Mouse (Mus musculus): ENCODE measurements around the gene Bub1b. TPM values are rescaled to one million over a fixed set of nuclear protein-coding genes. Genes with fewer than 3 reads are reported as not detected.
"Not testable (repeated sequence)": the region's sequence is repeated elsewhere in the genome, so short reads cannot be mapped to it uniquely, and the experiment has no call there.

The Bub1b gene
- 92.1 and 94.5 TPM in 2 replicates for polyA plus RNA-seq (2016; fragmentation: Nextera tagmentation; extraction: Ambion mirVana)

DNA sequence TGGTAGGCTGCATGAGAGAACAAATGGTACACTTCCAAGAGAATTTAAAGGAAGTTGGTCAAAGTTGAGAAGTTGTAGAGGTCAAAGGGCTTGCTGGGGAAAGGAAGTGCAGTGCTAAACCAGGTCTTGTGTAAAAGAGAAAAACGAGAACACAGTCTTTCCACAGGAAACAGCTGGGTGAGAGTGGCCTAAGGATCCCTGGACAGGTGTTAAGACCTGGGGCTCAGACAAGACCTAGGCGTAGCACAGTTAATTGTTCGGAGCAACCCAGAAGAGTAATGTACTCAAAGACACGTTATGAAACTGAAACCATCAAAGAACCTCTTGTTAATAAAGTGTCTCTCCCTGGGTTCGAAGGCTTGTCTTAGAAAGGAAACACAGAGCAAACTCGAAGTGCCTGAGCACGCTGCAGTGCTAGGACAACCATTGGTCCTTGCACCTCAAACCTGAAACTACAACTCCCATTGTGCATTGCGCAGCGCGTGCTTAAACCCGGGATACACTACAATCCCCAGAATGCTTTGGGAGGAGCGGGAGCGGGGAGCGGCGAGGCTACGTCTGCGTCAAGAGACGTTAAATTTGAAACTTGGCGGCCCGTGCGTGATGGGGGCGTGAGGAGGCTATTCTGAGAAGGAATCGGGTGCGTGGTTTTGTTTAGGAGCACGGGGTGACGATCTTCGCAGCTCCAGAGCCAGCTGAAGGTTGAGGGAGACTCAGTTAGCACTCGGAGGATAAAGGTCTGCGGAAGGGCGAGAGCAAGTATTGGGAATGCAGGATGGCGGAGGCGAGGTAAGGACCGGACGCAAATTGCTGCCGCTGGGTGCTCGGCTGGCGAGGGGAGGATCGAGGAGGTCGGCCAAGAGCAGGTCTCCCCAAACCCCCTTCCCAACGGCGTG lies at the start of gene Bub1b:
Gene Bub1b, plus strand, starts transcription at position 539 of the 896 bp plus-strand sequence.
- peak; percentile 99 for ATAC-seq (ENCODE audit: low FRiP score, low read depth)
- H3K4me2 ChIP-seq (replicated peaks): peak within 1 kb of the TSS; percentile 77
- H3K36me3 ChIP-seq: peaks cover 24% of the 10 kb centered on the region
- H3K4me3 ChIP-seq: peak within 1 kb of the TSS; percentile 71
- H3K9me3 ChIP-seq: no peaks in the 10 kb centered on the region
- no peaks in the 10 kb centered on the region for H3K27me3 ChIP-seq
- 6% methylated on average over 41 of the region's 41 CpGs for WGBS
- H3K9ac ChIP-seq (replicated peaks): peak within 1 kb of the TSS; percentile 76
- no peak within 1 kb of the TSS for H3K27ac ChIP-seq (replicated peaks)
- H3K4me1 ChIP-seq: peaks cover 25% of the 10 kb centered on the region

DNA sequence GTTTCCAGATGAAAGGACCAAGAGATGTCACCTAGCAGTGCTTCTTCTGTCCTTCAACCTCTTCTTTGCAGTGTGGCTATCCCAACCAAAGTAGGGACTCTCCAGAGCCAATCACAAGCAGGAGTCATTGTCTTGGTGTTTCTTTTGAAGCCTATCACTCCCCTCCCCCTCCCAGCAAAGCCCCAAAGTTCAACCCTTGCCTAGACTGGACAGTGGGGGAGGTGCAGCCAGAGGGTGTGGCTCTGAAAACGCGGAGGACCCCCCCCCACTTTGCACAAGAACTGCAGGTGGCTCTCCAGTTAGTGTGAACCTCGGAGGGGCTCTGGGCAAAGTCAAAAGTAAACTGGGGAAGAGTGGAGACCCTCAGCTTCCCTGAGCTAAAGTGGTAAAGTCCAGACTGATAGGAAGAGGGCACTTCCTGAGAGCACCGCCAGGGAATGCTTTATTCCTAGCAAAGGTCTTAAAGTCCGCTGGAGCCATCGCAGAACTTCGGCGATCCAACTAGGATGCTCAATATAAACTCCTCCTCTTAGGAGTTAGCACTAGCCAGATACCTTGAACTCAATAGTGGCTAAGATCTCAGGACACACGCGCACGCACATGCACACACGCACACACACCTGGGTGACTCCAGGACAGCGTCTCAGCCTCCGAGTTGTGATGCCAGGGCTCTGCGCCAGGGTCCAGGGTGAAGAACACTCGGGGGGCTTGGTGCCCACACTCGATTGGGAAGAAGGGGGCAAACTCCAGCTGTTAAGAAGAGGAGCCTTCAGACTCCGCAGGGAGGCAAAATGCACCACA lies 49.4 kb upstream of the Bub1b start:
- H3K27ac ChIP-seq (replicated peaks): no peak overlapping the region
- peaks cover 43% of the 10 kb centered on the region for H3K27me3 ChIP-seq
- peaks cover 58% of the 10 kb centered on the region for H3K4me1 ChIP-seq
- peak overlapping the region; percentile 83 for H3K9ac ChIP-seq (replicated peaks)
- no peaks in the 10 kb centered on the region for H3K9me3 ChIP-seq
- peak overlapping the region; percentile 94 for H3K4me2 ChIP-seq (replicated peaks)
- H3K36me3 ChIP-seq: no peaks in the 10 kb centered on the region
- peak overlapping the region; percentile 83 for H3K4me3 ChIP-seq
- under 1% methylated on average over 18 of the region's 18 CpGs for WGBS
- peak; percentile 5; the same call in 1 of the 2 replicates for ATAC-seq (ENCODE audit: low FRiP score, low read depth)

DNA sequence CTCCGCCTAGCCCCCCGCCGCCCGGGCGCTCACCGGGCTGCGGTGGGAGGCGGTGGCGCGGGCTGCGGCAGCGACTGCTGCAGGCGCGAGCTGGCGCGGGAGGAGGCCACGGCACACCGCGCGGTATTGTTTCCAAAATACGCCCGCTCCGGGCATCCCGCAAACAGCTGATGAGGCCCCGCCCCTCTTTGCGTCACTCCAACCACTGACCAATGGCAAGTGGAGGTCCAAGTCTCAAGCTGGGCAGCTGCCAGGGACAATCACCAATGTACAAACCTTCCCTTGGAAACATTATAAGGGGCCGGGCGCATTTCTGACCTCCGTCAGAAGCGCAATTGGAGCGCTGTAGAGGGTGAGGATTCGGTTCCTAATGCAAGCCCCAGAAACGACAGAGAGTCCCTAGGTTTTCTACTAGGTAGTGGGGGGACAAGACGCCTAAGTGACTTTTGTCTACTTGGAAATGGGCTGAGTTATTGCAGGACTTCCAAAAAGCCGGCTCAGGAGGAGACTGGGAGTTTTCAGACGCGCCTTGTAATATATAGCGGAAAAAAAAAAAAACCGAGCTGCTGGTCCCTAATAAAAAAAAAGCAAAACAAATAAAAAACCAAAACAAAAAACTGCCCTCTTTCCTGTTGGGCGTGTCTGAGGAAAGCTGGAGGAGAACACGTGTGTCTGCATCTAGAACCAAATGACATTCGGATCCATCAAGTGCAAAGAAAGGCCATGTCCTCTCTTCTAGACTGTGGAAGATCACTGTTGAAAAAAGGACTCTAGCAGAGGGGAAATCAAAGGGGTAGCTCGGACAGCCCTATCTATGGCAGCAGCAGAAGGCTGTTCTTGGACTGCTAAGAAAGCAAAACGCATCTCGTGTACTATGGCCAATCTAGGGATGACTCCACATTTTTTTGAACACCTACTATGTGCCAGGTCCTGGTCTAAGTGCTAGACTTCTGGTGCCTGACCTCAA lies 48.2 kb upstream of the Bub1b start, which contains the start of gene Bmf:
Gene Bmf, minus strand, starts transcription at position 181 of the 967 bp plus-strand sequence.
- 2% methylated on average over 45 of the region's 45 CpGs for WGBS
- peaks cover 50% of the 10 kb centered on the region for H3K4me1 ChIP-seq
- H3K9me3 ChIP-seq: no peaks in the 10 kb centered on the region
- H3K27me3 ChIP-seq: peaks cover 34% of the 10 kb centered on the region
- peak within 1 kb of the TSS; percentile 83 for H3K9ac ChIP-seq (replicated peaks)
- peak within 1 kb of the TSS; percentile 94 for H3K4me2 ChIP-seq (replicated peaks)
- H3K36me3 ChIP-seq: no peaks in the 10 kb centered on the region
- ATAC-seq (ENCODE audit: low FRiP score, low read depth): peak; percentile 91
- H3K4me3 ChIP-seq: peak within 1 kb of the TSS; percentile 83
- H3K27ac ChIP-seq (replicated peaks): 0 out of 2 replicates have a peak within 1 kb of the TSS, but pooled peaks have one; percentile 20

DNA sequence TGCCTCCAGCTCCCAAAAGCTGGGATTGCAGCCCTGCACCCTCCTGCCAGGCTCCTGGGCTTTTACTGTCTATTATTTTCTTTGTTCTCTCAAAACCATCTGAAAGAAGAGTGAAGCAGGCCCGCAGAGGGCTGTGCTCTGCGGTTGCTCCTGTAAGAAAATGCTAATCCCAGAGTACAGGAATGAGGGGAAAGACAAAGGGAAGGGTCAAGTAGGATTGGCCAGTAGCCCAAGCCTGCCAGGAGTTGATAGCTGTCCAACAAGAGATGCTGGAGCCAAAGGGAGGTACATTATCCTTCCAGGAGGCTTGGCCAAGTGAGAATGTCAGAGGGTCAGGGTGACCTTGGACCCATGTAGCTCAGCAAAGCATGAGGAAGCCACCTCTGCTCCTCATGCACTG lies 46.4 kb upstream of the Bub1b start:
- 39% methylated on average over 2 of the region's 2 CpGs for WGBS
- ATAC-seq (ENCODE audit: low FRiP score, low read depth): no peak
- no peak overlapping the region for H3K27ac ChIP-seq (replicated peaks)

DNA sequence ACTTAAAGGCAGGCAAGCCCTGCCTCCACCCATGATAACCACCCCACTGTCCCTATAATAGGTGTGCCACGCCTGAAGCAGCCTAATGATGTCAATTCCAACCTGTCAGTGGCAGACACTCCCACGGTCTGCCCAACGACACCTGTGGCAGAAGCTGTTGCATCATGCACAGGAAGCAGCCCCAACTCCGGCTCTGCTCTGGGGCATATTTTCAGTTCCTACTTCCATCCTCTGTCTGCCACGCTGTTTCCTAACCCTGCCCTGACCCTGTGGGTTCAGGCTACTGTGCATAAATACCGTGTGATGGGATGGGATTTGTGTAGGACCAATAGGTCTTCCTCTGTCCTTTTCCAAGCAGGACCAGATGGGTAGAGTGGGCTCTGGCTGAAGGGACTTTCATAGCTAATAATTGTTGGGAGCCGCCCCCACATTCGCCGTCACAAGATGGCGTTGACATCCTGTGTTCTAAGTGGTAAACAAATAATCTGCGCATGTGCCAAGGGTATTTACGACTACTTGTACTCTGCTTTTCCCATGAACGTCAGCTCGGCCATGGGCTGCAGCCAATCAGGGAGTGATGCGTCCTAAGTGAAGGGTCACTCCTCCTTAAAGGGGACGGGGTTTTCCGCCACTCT lies 43.5 kb upstream of the Bub1b start:
- 71% methylated on average over 15 of the region's 17 CpGs for WGBS
- H3K9me3 ChIP-seq, H3K4me1 ChIP-seq, H3K36me3 ChIP-seq, H3K27me3 ChIP-seq: not testable (repeated sequence)
- Histone ChIP-seq H3K4me2 (replicated peaks) (peak overlapping the region; percentile 58), H3K9ac (replicated peaks) (peak overlapping the region; percentile 41; the same call in 1 of the 2 replicates), H3K27ac (replicated peaks) (peak overlapping the region; percentile 30; the same call in 1 of the 2 replicates), H3K4me3 (peak overlapping the region; percentile 44)
- peak; percentile 39 for ATAC-seq (ENCODE audit: low FRiP score, low read depth)

More for the DNA sequence above, 46.4 kb upstream of the Bub1b start:
- H3K9me3 ChIP-seq: no peaks in the 10 kb centered on the region
- H3K4me2 ChIP-seq (replicated peaks): no peak overlapping the region
- no peak overlapping the region for H3K9ac ChIP-seq (replicated peaks)
- H3K4me3 ChIP-seq: no peak overlapping the region
- no peaks in the 10 kb centered on the region for H3K36me3 ChIP-seq
- H3K27me3 ChIP-seq: peaks cover 21% of the 10 kb centered on the region
- peaks cover 32% of the 10 kb centered on the region for H3K4me1 ChIP-seq

DNA sequence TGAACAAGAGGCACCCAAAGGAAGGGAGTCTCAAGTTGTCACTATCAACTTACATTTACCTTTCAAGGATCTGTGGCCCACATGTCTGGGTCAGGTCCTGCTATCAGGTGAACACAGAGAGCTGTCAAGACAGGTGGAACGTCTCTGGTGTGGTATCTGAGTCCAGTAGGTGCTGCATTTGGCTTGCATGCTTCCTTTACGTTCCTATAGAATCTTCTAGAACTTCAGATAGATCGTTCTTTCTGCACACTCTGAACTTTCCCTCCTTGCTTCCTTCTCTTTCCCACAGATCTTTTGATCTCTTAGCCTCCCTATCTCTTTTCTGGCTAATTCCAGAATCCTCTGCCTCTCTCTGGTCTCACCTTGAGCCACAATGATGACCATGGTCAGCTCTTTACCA lies 39.6 kb upstream of the Bub1b start:
- H3K36me3 ChIP-seq: no peaks in the 10 kb centered on the region
- H3K4me2 ChIP-seq (replicated peaks): no peak overlapping the region
- no peaks in the 10 kb centered on the region for H3K27me3 ChIP-seq
- no peak overlapping the region for H3K9ac ChIP-seq (replicated peaks)
- 91% methylated on average over 3 of the region's 3 CpGs for WGBS
- H3K4me3 ChIP-seq: no peak overlapping the region
- no peaks in the 10 kb centered on the region for H3K9me3 ChIP-seq
- no peak overlapping the region for H3K27ac ChIP-seq (replicated peaks)
- no peak for ATAC-seq (ENCODE audit: low FRiP score, low read depth)
- peaks cover 4% of the 10 kb centered on the region; the same call in 1 of the 2 replicates for H3K4me1 ChIP-seq

DNA sequence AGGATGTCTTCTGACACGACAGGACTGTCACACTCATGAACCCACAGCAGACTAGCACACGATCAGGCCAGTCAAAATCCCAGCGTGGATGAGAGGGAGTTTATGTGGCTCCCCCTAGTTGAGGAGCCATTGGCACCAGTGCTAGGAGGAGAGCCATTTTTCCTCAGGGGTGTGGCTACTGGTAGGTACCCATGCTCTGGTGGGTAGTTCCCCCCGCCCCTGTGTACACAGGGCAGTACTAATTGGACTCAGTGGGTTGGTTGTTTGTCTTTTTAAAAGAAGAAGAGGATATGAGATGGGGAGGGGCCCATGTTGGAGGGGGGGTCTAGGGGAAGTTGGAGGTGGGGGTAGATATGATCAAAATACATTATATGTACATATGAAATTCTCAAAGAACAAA lies 36.0 kb upstream of the Bub1b start:
- no peaks in the 10 kb centered on the region for H3K4me1 ChIP-seq
- H3K4me2 ChIP-seq (replicated peaks): no peak overlapping the region
- no peak overlapping the region for H3K4me3 ChIP-seq
- no peaks in the 10 kb centered on the region for H3K27me3 ChIP-seq
- WGBS: 90% methylated on average over 4 of the region's 4 CpGs
- no peaks in the 10 kb centered on the region for H3K36me3 ChIP-seq
- no peaks in the 10 kb centered on the region for H3K9me3 ChIP-seq
- H3K9ac ChIP-seq (replicated peaks): no peak overlapping the region
- no peak for ATAC-seq (ENCODE audit: low FRiP score, low read depth)
- H3K27ac ChIP-seq (replicated peaks): no peak overlapping the region

DNA sequence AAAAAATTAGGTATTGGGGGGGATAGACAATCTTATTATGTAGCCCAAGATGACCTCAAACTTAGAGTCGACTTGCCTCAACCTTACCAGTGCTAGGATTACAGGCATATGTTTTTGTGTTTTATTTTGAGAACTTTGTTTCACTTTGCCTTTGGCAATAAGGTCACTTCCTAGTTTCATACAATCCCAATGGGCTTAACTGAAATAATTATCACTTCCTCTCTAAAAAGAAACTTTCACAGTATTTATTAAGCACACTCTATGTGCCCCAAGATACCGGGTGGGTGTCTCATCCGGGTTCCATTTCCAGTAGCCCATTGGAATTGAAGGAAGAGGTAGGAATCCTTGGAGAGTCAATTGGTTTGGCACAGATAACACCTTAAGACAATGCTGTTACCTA lies 35.6 kb upstream of the Bub1b start:
- no peaks in the 10 kb centered on the region for H3K36me3 ChIP-seq
- no peaks in the 10 kb centered on the region for H3K4me1 ChIP-seq
- no peaks in the 10 kb centered on the region for H3K9me3 ChIP-seq
- no peak overlapping the region for H3K4me2 ChIP-seq (replicated peaks)
- no peak overlapping the region for H3K27ac ChIP-seq (replicated peaks)
- ATAC-seq (ENCODE audit: low FRiP score, low read depth): no peak
- no peaks in the 10 kb centered on the region for H3K27me3 ChIP-seq
- H3K4me3 ChIP-seq: no peak overlapping the region
- H3K9ac ChIP-seq (replicated peaks): no peak overlapping the region
- 91% methylated on average over 3 of the region's 3 CpGs for WGBS

DNA sequence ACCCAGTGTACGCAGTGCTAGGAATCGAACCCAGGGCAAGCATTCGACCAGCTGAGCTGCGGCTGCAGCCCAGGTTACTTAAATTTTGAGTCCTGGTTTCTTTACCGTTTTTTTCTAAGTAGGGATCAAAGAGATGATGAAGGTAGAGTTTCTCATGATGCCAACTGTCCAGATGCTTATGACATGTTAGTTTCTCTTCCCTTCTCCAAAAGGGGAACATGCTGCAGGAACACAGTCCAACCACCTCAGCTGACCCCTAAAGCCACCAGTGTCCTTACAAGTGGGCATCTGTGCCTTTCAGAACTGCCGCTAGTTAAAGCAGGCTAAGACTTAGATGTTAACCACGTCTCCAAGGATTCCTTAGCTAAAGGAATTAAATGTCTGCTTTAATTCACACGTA lies 30.8 kb upstream of the Bub1b start:
- 88% methylated on average over 8 of the region's 8 CpGs for WGBS
- Histone ChIP-seq H3K27me3 (no peaks in the 10 kb centered on the region), H3K9me3 (no peaks in the 10 kb centered on the region)

DNA sequence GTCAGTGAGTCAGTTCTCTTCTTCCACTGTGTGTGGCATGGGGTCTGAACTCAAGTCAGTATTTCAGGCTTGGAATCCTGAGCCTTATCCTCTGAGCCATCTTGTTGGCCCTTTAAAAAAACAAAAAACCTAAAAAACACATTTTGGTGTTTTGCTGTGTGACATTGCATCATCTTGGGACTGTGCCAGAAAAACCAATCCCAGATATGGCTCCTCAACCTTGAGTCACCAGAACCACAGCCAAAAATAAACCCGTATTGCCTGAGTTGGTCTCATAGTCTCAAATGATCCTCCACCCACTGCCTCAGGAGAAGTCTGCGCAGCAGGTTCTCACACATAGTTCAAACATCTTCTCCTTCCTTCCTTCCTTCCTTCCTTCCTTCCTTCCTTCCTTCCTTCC lies 27.1 kb upstream of the Bub1b start:
- H3K4me2 ChIP-seq (replicated peaks): no peak overlapping the region
- no peaks in the 10 kb centered on the region for H3K4me1 ChIP-seq
- H3K36me3 ChIP-seq: no peaks in the 10 kb centered on the region
- no peak overlapping the region for H3K9ac ChIP-seq (replicated peaks)
- H3K9me3 ChIP-seq: no peaks in the 10 kb centered on the region
- no peak overlapping the region for H3K4me3 ChIP-seq
- no peak for ATAC-seq (ENCODE audit: low FRiP score, low read depth)
- 95% methylated on average over 2 of the region's 2 CpGs for WGBS
- H3K27me3 ChIP-seq: no peaks in the 10 kb centered on the region
- no peak overlapping the region for H3K27ac ChIP-seq (replicated peaks)

More for the DNA sequence above, 30.8 kb upstream of the Bub1b start:
- ATAC-seq (ENCODE audit: low FRiP score, low read depth): no peak
- H3K36me3 ChIP-seq: no peaks in the 10 kb centered on the region
- H3K4me1 ChIP-seq: no peaks in the 10 kb centered on the region
- H3K27ac ChIP-seq (replicated peaks): no peak overlapping the region
- H3K9ac ChIP-seq (replicated peaks): no peak overlapping the region
- no peak overlapping the region for H3K4me3 ChIP-seq
- no peak overlapping the region for H3K4me2 ChIP-seq (replicated peaks)
